Mouse (Mus musculus): ENCODE data around the gene Traip. TPM values are rescaled to one million over a fixed set of nuclear protein-coding genes. Genes with fewer than 3 reads are reported as not detected.

Gene Traip
- polyA plus RNA-seq, 1 experiment from 2014 or later: 10.4 TPM

DNA sequence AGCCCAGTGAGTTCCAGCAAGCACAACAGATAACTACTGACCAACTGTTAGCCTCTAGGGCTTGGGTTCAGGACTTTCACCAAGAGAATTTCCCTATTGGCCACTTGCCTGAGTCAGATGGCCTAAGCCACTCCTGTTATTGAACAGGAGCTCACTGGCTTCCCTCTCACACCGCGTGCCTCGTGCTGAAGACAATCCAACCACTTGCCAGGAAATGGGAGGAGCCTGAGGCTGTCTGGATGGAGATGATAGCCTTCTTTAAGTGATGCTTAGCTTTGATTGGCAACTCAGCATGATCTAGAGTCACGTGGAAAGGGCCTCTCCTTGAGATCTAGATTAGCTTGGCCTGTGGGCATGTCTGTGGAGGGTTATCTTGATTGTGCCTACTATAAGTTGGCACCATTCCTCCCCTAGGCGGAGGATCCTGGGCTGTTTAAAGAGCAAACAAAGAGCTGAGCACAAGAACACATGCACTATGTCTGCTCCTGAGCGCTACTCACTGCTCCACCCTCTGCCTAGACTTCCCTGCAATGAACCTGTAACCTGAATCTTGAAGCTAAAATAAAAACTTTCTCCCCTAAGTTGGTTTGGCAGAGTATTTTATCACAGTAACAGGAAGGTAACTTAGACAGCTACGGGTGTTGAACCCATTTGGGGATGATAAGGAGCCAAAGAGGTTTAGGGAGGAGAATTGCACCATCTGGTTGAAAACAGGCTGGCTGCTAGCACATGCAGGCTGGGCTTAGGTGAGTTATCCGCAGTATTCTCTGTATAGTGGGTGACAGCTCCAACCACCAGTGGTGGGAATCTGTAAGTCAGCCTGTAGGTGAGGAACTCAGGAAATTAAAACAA lies 22.0 kb downstream of the Traip start:
- no peak overlapping the region for H3K4me2 ChIP-seq (ENCODE audit: low read length)
- H3K4me3 ChIP-seq (replicated peaks; ENCODE audit: low read depth, low read length): no peak overlapping the region
- H3K27ac ChIP-seq (replicated peaks; ENCODE audit: low read depth, low read length): no peak overlapping the region
- no peaks in the 10 kb centered on the region for H3K9me3 ChIP-seq (ENCODE audit: control insufficient read depth, low read length)
- ATAC-seq (ENCODE audit: low FRiP score, low TSS enrichment) (no peak), DNase-seq (no peak)
- no peak overlapping the region for H3K9ac ChIP-seq (replicated peaks; ENCODE audit: low read length)
- no peaks in the 10 kb centered on the region for H3K27me3 ChIP-seq (ENCODE audit: control insufficient read depth, insufficient read depth, low read length)
- no peaks in the 10 kb centered on the region for H3K4me1 ChIP-seq (ENCODE audit: control insufficient read depth, insufficient read depth, low read length)
- peaks cover 3% of the 10 kb centered on the region; the same call in 1 of the 2 replicates for H3K36me3 ChIP-seq (ENCODE audit: control insufficient read depth, insufficient read depth, low read length)
- 85% methylated on average over 8 of the region's 8 CpGs for WGBS

DNA sequence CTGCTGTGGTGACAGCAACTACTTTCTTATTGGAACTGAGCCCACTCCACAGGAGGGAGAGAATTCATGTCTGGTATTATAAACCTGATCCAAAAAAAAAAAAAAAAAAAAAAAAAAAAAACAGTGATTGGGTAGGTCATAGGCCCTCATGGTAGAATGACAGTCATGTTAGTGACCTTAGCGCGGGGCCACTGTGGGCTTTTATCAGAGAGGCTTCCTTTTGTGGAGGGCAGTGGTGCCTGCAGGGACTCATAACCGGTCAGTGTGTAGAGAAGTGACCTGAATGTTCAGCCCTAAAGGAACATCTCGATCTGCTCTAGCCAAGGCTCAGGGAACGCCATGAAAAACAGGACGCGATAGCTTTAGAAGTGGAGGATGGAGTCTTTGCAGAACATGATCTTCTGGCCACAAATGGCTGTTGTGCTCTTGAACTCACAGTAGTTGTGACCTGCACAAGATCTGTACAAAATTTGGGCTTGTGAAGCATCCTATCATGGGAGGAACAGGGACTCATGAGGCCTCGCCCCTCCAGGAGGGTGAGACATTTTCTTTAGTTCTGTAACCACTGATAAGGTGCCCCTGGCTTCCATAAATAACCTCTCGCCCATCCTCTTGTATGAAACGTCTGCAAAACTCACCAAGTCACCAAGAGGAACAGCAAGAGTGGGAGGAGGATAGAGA lies 24.7 kb downstream of the Traip start:
- DNase-seq (no peak), ATAC-seq (ENCODE audit: low FRiP score, low TSS enrichment) (no peak)
- H3K36me3 ChIP-seq (ENCODE audit: control insufficient read depth, insufficient read depth, low read length): 0 out of 2 replicates have a peak, but pooled peaks cover 3% of the 10 kb centered on the region
- no peaks in the 10 kb centered on the region for H3K27me3 ChIP-seq (ENCODE audit: control insufficient read depth, insufficient read depth, low read length)
- no peak overlapping the region for H3K9ac ChIP-seq (replicated peaks; ENCODE audit: low read length)
- no peak overlapping the region for H3K4me3 ChIP-seq (replicated peaks; ENCODE audit: low read depth, low read length)
- H3K27ac ChIP-seq (replicated peaks; ENCODE audit: low read depth, low read length): no peak overlapping the region
- H3K9me3 ChIP-seq (ENCODE audit: control insufficient read depth, low read length): no peaks in the 10 kb centered on the region
- no peaks in the 10 kb centered on the region for H3K4me1 ChIP-seq (ENCODE audit: control insufficient read depth, insufficient read depth, low read length)
- no peak overlapping the region for H3K4me2 ChIP-seq (ENCODE audit: low read length)
- WGBS: 84% methylated on average over 10 of the region's 10 CpGs

- Histone ChIP-seq H3K27ac (replicated peaks; ENCODE audit: low read depth, low read length) (no peak within 1 kb of the TSS), H3K36me3 (ENCODE audit: control insufficient read depth, insufficient read depth, low read length) (0 out of 2 replicates have a peak, but pooled peaks cover 2% of the 10 kb centered on the region), H3K4me1 (ENCODE audit: control insufficient read depth, insufficient read depth, low read length) (no peaks in the 10 kb centered on the region), H3K9ac (replicated peaks; ENCODE audit: low read length) (no peak within 1 kb of the TSS), H3K4me2 (ENCODE audit: low read length) (no peak within 1 kb of the TSS), H3K27me3 (ENCODE audit: control insufficient read depth, insufficient read depth, low read length) (no peaks in the 10 kb centered on the region), H3K4me3 (replicated peaks; ENCODE audit: low read depth, low read length) (no peak within 1 kb of the TSS), H3K9me3 (ENCODE audit: control insufficient read depth, low read length) (no peaks in the 10 kb centered on the region)
- DNase-seq (no peak), ATAC-seq (ENCODE audit: low FRiP score, low TSS enrichment) (no peak)
- WGBS: 78% methylated on average over 12 of the region's 12 CpGs
Measured at GRCm38 (mm10) chr9:107975399-107976386, 25.8 kb downstream of the Traip start, which contains the start of gene Uba7. TSS of gene Uba7 (plus strand) at chr9:107975505.

DNA sequence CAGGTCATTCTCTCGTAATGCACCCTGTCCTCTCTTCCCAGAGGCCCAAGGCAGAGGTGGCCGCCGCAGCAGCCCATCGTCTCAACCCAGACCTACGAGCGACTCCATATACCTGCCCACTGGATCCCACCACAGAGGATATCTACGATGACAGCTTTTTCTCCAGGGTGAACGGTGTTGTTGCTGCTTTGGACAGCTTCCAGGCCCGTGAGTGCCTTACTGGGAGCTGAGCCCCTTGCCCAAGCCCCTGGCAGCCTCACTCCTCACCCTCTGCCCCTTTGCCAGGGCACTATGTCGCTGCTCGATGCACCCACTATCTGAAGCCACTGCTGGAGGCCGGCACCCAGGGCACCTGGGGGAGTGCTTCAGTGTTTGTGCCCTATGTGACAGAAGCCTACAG lies 28.9 kb downstream of the Traip start:
- H3K4me3 ChIP-seq (replicated peaks; ENCODE audit: low read depth, low read length): no peak overlapping the region
- H3K27ac ChIP-seq (replicated peaks; ENCODE audit: low read depth, low read length): no peak overlapping the region
- ATAC-seq (ENCODE audit: low FRiP score, low TSS enrichment) (no peak), DNase-seq (no peak)
- H3K4me1 ChIP-seq (ENCODE audit: control insufficient read depth, insufficient read depth, low read length): no peaks in the 10 kb centered on the region
- H3K9ac ChIP-seq (replicated peaks; ENCODE audit: low read length): no peak overlapping the region
- H3K4me2 ChIP-seq (ENCODE audit: low read length): no peak overlapping the region
- H3K36me3 ChIP-seq (ENCODE audit: control insufficient read depth, insufficient read depth, low read length): no peaks in the 10 kb centered on the region
- peaks cover under 1% of the 10 kb centered on the region; the same call in 1 of the 2 replicates for H3K27me3 ChIP-seq (ENCODE audit: control insufficient read depth, insufficient read depth, low read length)
- 91% methylated on average over 12 of the region's 12 CpGs for WGBS
- H3K9me3 ChIP-seq (ENCODE audit: control insufficient read depth, low read length): no peaks in the 10 kb centered on the region

- Histone ChIP-seq H3K27ac (replicated peaks; ENCODE audit: low read depth, low read length) (peak overlapping the region; percentile 65), H3K4me1 (ENCODE audit: control insufficient read depth, insufficient read depth, low read length) (0 out of 2 replicates have a peak, but pooled peaks cover 8% of the 10 kb centered on the region), H3K9ac (replicated peaks; ENCODE audit: low read length) (no peak overlapping the region; the same call in 1 of the 2 replicates), H3K27me3 (ENCODE audit: control insufficient read depth, insufficient read depth, low read length) (peaks cover 13% of the 10 kb centered on the region; the same call in 1 of the 2 replicates), H3K9me3 (ENCODE audit: control insufficient read depth, low read length) (no peaks in the 10 kb centered on the region), H3K4me3 (replicated peaks; ENCODE audit: low read depth, low read length) (no peak overlapping the region), H3K4me2 (ENCODE audit: low read length) (no peak overlapping the region), H3K36me3 (ENCODE audit: control insufficient read depth, insufficient read depth, low read length) (no peaks in the 10 kb centered on the region)
- WGBS: 67% methylated on average over 7 of the region's 7 CpGs
- DNase-seq (no peak), ATAC-seq (ENCODE audit: low FRiP score, low TSS enrichment) (no peak)
Measured at GRCm38 (mm10) chr9:107981684-107982605, 32.0 kb downstream of the Traip start.

DNA sequence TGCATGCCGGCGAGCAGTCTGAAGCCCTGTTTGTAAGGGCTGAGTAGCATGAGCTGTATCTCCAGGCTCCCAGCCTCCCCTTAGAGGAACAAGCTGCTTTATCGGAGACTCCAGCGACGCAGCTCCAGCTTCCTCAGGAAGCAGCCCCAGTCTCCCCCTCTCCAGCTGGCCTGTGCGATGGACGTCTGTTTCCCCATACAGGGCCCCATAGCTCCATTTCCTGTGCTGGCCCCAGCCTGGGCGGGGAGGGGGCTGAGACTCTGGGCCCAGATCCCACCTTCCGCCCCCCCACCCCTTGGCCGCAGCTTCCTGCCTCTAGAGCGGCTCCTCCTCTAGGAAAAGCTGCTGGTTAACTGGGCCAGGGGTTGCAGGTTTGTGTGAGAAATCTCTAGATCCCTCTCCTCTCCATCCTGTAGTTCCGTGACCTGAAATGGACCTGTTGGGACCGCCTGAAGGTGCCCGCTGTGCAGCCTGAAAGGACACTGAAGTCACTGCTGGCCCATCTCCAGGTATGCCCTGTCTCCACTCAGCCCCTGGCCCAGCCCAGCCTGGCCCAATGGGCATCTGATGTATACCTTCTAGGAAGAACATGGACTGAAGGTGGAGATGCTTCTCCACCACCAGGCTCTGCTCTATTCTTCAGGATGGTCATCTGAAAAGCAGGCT lies 32.9 kb downstream of the Traip start, which contains the start of gene Gm20661:
Gm20661 (plus strand) TSS at position 378 of the 666 bp plus-strand sequence.
- H3K27me3 ChIP-seq (ENCODE audit: control insufficient read depth, insufficient read depth, low read length): peaks cover 13% of the 10 kb centered on the region; the same call in 1 of the 2 replicates
- no peaks in the 10 kb centered on the region for H3K36me3 ChIP-seq (ENCODE audit: control insufficient read depth, insufficient read depth, low read length)
- peak; percentile 47 for DNase-seq
- H3K9me3 ChIP-seq (ENCODE audit: control insufficient read depth, low read length): no peaks in the 10 kb centered on the region
- H3K4me2 ChIP-seq (ENCODE audit: low read length): peak within 1 kb of the TSS; percentile 75
- peak within 1 kb of the TSS; percentile 65 for H3K27ac ChIP-seq (replicated peaks; ENCODE audit: low read depth, low read length)
- H3K9ac ChIP-seq (replicated peaks; ENCODE audit: low read length): no peak within 1 kb of the TSS; the same call in 1 of the 2 replicates
- WGBS: 59% methylated on average over 14 of the region's 14 CpGs
- 0 out of 2 replicates have a peak, but pooled peaks cover 8% of the 10 kb centered on the region for H3K4me1 ChIP-seq (ENCODE audit: control insufficient read depth, insufficient read depth, low read length)
- no peak for ATAC-seq (ENCODE audit: low FRiP score, low TSS enrichment)
- no peak within 1 kb of the TSS for H3K4me3 ChIP-seq (replicated peaks; ENCODE audit: low read depth, low read length)

DNA sequence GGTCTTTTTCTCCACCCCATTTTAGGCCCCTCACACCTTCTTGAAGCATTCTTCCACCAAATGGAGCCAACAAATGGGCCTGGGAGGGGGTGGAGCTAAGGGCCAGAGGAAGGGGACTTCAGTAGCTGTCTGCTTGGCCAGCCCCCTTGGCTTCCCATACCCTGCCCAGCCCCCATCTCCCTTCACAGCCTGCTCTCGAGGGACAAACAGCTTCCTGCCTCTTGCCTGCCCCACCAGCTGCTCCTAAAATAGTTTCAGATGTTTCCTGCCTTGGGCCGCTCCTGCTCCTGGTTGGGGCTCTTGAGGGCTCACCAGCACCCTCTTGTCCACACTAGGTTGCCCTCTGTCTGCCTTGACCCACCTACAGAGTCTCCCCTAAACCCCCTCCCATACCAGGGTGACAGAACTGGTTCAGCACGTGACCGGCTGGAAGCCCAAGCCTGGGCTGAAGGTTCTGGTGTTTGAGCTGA lies 33.5 kb downstream of the Traip start:
- WGBS: 52% methylated on average over 4 of the region's 4 CpGs
- Histone ChIP-seq H3K4me3 (replicated peaks; ENCODE audit: low read depth, low read length) (no peak overlapping the region), H3K36me3 (ENCODE audit: control insufficient read depth, insufficient read depth, low read length) (no peaks in the 10 kb centered on the region), H3K9me3 (ENCODE audit: control insufficient read depth, low read length) (no peaks in the 10 kb centered on the region), H3K9ac (replicated peaks; ENCODE audit: low read length) (no peak overlapping the region; the same call in 1 of the 2 replicates), H3K4me1 (ENCODE audit: control insufficient read depth, insufficient read depth, low read length) (0 out of 2 replicates have a peak, but pooled peaks cover 8% of the 10 kb centered on the region), H3K27me3 (ENCODE audit: control insufficient read depth, insufficient read depth, low read length) (peaks cover 13% of the 10 kb centered on the region; the same call in 1 of the 2 replicates), H3K4me2 (ENCODE audit: low read length) (peak overlapping the region; percentile 75), H3K27ac (replicated peaks; ENCODE audit: low read depth, low read length) (peak overlapping the region; percentile 65)
- DNase-seq: peak; percentile 37
- no peak for ATAC-seq (ENCODE audit: low FRiP score, low TSS enrichment)

Data from midbrain, embryonic 14.5 days (tissue).